Mouse (Mus musculus) stomach, postnatal 0 days (tissue): ENCODE measurements at regions not wholly inside any gene's neighbourhood (a gene's known extent, or its start where the extent isn't known, plus 50 kb on each side); places are given as distances from the start of the nearest gene placed in this dataset.

Experiments used
- ATAC-seq: fragments of 200-750 bp; cut with Nextera tagmentation; 2 replicates; pipeline ENCODE4 v1.8.0; 2017; ENCODE audit not compliant: low FRiP score, low TSS enrichment
- DNase-seq: peaks from one replicate; pipeline ENCODE4 v3.0.0-alpha.2; 2016; ENCODE audit warnings: low spot score
- H3K27ac ChIP-seq: fragments of 300-500 bp; sonication (generic); replicated peaks from 2 replicates; pipeline ENCODE4 v1.5.1; 2014; ENCODE audit warnings: mild to moderate bottlenecking, control low read depth
- H3K27me3 ChIP-seq: fragments of 300-500 bp; sonication (generic); 2 replicates; pipeline ENCODE4 v1.6.1; 2014; ENCODE audit warnings: low read length; ENCODE audit not compliant: control insufficient read depth, insufficient read depth
- H3K36me3 ChIP-seq: fragments of 300-500 bp; sonication (generic); 2 replicates; pipeline ENCODE4 v1.6.1; 2014; ENCODE audit warnings: low read length, mixed read lengths; ENCODE audit not compliant: control insufficient read depth, insufficient read depth
- H3K4me1 ChIP-seq: fragments of 300-500 bp; sonication (generic); replicated peaks from 2 replicates; pipeline ENCODE4 v1.6.1; 2014; ENCODE audit warnings: antibody characterized with exemption; ENCODE audit not compliant: control insufficient read depth, insufficient read depth
- H3K4me2 ChIP-seq: fragments of 300-500 bp; sonication (generic); replicated peaks from 2 replicates; pipeline ENCODE4 v1.6.1; 2014; ENCODE audit warnings: low read depth, mild to moderate bottlenecking, control low read depth, moderate library complexity
- H3K4me3 ChIP-seq: fragments of 300-500 bp; sonication (generic); 2 replicates; pipeline ENCODE4 v1.5.1; 2014; ENCODE audit warnings: low read depth, low read length, control low read depth
- H3K9ac ChIP-seq: fragments of 300-500 bp; sonication (generic); 2 replicates; pipeline ENCODE4 v1.6.1; 2014; ENCODE audit warnings: mild to moderate bottlenecking, low read length, control low read depth, mixed read lengths
- H3K9me3 ChIP-seq: fragments of 300-500 bp; sonication (generic); 2 replicates; pipeline ENCODE4 v1.6.1; 2016; ENCODE audit warnings: low read length; ENCODE audit not compliant: control insufficient read depth
- CTCF ChIP-seq: IDR thresholded peaks from 2 replicates; pipeline ENCODE4 v1.5.1; 2016; ENCODE audit warnings: antibody characterized with exemption, low read depth, mild to moderate bottlenecking, moderate library complexity
- EP300 ChIP-seq: optimal IDR thresholded peaks from 2 replicates; pipeline ENCODE3; 2016; ENCODE audit warnings: antibody characterized with exemption
- WGBS: fragments of 180-500 bp; shearing (Covaris S2); extraction: QIAGEN DNeasy Blood & Tissue Kit; methylation state at CpG from one replicate; pipeline ENCODE4 v1.1.7; 2014; 5-methylcytosine and 5-hydroxymethylcytosine counted together

- Histone ChIP-seq H3K4me3 (no peak overlapping the region), H3K9me3 (no peaks in the 10 kb centered on the region), H3K36me3 (no peaks in the 10 kb centered on the region), H3K4me2 (no peak overlapping the region), H3K27ac (no peak overlapping the region; the same call in 1 of the 2 replicates), H3K27me3 (no peaks in the 10 kb centered on the region), H3K4me1 (no peaks in the 10 kb centered on the region), H3K9ac (no peak overlapping the region)
- WGBS = 75% methylated on average over 3 of the region's 3 CpGs
- ATAC-seq = no peak
- TF ChIP-seq CTCF = no peak
- no peak for TF ChIP-seq EP300
- DNase-seq = no peak
Observed at GRCm38 (mm10) chr8:10857874-10858273, 150.4 kb downstream of the Irs2 start.

DNA sequence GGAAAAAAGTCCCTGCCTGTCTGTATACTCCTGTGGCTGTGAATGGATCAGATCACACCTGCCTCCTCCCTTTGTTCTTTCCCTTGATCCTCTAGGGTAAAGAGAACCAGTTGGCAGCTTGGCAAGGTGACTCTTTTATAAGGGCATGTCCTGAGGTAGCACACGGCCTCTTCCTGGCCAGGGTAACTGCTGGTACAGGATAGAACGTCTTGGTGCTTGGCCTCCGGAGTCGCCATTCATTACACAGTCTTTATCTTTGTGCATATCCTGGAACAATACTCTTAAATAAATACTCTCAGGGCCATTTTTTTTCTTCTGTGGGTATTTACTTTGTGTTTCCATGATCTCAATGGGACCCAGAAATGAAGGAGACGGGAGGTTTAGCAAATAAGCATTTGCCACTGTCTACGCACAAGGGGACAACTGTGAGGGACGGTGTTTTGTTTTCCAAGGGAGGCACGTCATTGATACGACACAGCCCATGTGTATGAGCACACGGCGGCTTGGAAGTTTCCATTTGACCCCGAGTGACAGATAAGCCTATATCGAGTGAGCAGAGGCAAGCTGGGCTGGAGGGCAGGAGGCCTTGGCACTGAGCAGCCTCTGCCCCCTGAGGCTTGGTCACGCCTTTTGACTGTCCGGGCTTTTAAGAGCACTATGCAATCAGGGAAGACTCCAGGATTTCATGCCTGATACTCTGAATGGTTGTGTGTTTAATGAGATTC is 151.1 kb downstream of the Irs2 start:
- peak; percentile 60 for DNase-seq
- Histone ChIP-seq H3K27me3 (no peaks in the 10 kb centered on the region), H3K4me1 (no peaks in the 10 kb centered on the region), H3K36me3 (no peaks in the 10 kb centered on the region), H3K27ac (no peak overlapping the region; the same call in 1 of the 2 replicates), H3K9ac (no peak overlapping the region), H3K4me2 (no peak overlapping the region), H3K9me3 (no peaks in the 10 kb centered on the region), H3K4me3 (no peak overlapping the region)
- whole genome bisulfite sequencing = 42% methylated on average over 15 of the region's 15 CpGs
- peak; percentile 68 for ATAC-seq
- TF ChIP-seq EP300 = no peak
- no peak for TF ChIP-seq CTCF

DNA sequence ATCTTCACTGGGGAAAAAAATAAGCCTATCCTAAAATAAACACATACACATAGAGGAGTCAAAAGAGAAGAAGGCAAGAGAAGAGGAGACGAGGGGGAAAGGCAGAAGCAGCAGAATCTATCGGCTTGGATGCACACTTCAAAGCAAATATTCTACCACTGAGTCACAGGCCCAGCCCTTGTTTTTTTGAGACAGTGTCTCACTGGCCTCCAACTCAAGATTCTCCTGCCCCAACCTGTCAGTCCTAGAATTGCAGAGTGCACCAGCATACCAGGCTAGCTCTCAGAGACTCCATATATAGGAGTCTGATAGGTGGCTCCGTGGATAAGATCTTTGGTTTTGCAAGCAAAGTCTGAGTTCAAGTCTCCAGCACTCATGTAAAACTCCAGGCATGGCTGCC is 152.6 kb downstream of the Irs2 start:
- Histone ChIP-seq H3K4me1 (no peaks in the 10 kb centered on the region), H3K27ac (no peak overlapping the region), H3K4me3 (no peak overlapping the region), H3K9me3 (no peaks in the 10 kb centered on the region), H3K27me3 (no peaks in the 10 kb centered on the region), H3K4me2 (no peak overlapping the region), H3K36me3 (no peaks in the 10 kb centered on the region), H3K9ac (no peak overlapping the region)
- no peak for TF ChIP-seq CTCF
- no peak for TF ChIP-seq EP300
- 72% methylated on average over 3 of the region's 3 CpGs for WGBS
- DNase-seq = no peak
- no peak for ATAC-seq

GRCm38 (mm10) chr8:10855131-10855530 is 153.1 kb downstream of the Irs2 start:
- H3K27ac ChIP-seq = no peak overlapping the region
- H3K27me3 ChIP-seq = no peaks in the 10 kb centered on the region
- ATAC-seq (no peak), DNase-seq (no peak)
- H3K9me3 ChIP-seq = no peaks in the 10 kb centered on the region
- no peak overlapping the region for H3K4me2 ChIP-seq
- no peaks in the 10 kb centered on the region for H3K36me3 ChIP-seq
- H3K4me1 ChIP-seq = no peaks in the 10 kb centered on the region
- WGBS = 70% methylated on average over 4 of the region's 4 CpGs
- H3K9ac ChIP-seq = no peak overlapping the region
- no peak overlapping the region for H3K4me3 ChIP-seq
- TF ChIP-seq CTCF = no peak
- TF ChIP-seq EP300 = no peak

DNA sequence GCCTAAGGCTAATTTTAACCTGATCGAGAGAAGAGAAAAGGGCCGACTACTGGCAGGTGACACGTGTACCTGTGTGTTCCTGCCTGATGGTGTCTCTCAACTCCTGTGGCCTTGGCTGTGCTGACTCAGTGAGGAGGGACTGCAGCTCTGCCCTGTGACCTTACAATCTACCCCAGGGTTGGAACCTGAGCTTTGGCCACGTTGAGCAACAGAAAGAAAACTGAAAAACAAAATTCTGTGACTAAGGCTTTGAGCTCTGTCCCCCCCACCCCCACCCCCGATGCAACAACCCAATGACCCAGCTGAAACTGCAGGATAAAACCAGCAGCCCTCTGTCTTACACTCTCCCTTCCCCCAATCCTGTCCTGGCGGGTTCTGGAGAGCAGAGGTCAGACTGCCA is 153.7 kb downstream of the Irs2 start:
- ATAC-seq = peak; percentile 77
- DNase-seq = peak; percentile 46
- Histone ChIP-seq H3K4me2 (no peak overlapping the region), H3K27ac (0 out of 2 replicates have a peak overlapping the region, but pooled peaks have one; percentile 14), H3K36me3 (no peaks in the 10 kb centered on the region), H3K4me1 (no peaks in the 10 kb centered on the region), H3K4me3 (no peak overlapping the region), H3K27me3 (no peaks in the 10 kb centered on the region), H3K9me3 (no peaks in the 10 kb centered on the region), H3K9ac (no peak overlapping the region)
- peak; percentile 46 for TF ChIP-seq CTCF
- TF ChIP-seq EP300 = no peak
- 54% methylated on average over 6 of the region's 6 CpGs for WGBS

- Histone ChIP-seq H3K9me3 (no peaks in the 10 kb centered on the region), H3K4me1 (no peaks in the 10 kb centered on the region), H3K27ac (no peak overlapping the region), H3K27me3 (no peaks in the 10 kb centered on the region), H3K9ac (no peak overlapping the region), H3K4me2 (no peak overlapping the region), H3K36me3 (no peaks in the 10 kb centered on the region), H3K4me3 (no peak overlapping the region)
- no peak for ATAC-seq
- TF ChIP-seq CTCF (no peak), EP300 (no peak)
- no peak for DNase-seq
- WGBS = 49% methylated on average over 5 of the region's 5 CpGs
Observed at GRCm38 (mm10) chr8:10853901-10854300, 154.4 kb downstream of the Irs2 start.
